Mouse (Mus musculus) embryonic facial prominence, embryonic 10.5 days (tissue): ENCODE data around the gene Hist1h1d. TPM values are rescaled to one million over a fixed set of nuclear protein-coding genes. Genes with fewer than 3 reads are reported as not detected.
"Not testable (repeated sequence)": the region's sequence is repeated elsewhere in the genome, so short reads cannot be mapped to it uniquely, and the experiment has no call there.

Experiments
- DNase-seq: peaks from one replicate; pipeline ENCODE4 v3.0.0-alpha.2; 2017; ENCODE audit warnings: low spot score
- H3K27ac ChIP-seq: fragments of 300-500 bp; sonication (generic); replicated peaks from 2 replicates; pipeline ENCODE4 v1.5.1; 2016; ENCODE audit warnings: mild to moderate bottlenecking
- H3K27me3 ChIP-seq: fragments of 300-500 bp; sonication (generic); replicated peaks from 2 replicates; pipeline ENCODE4 v1.6.1; 2016; ENCODE audit warnings: low read depth, mild to moderate bottlenecking; ENCODE audit not compliant: poor library complexity, severe bottlenecking
- H3K36me3 ChIP-seq: fragments of 300-500 bp; sonication (generic); replicated peaks from 2 replicates; pipeline ENCODE4 v1.6.1; 2016; ENCODE audit warnings: mild to moderate bottlenecking, moderate library complexity
- H3K4me1 ChIP-seq: fragments of 300-500 bp; sonication (generic); 2 replicates; pipeline ENCODE4 v1.6.1; 2016
- H3K4me3 ChIP-seq: fragments of 300-500 bp; sonication (generic); 2 replicates; pipeline ENCODE4 v1.5.1; 2016; ENCODE audit warnings: mild to moderate bottlenecking, moderate library complexity
- H3K9me3 ChIP-seq: fragments of 300-500 bp; sonication (generic); 2 replicates; pipeline ENCODE4 v1.6.1; 2016; ENCODE audit warnings: mild to moderate bottlenecking
- WGBS: fragments of 180-500 bp; shearing (Covaris S2); methylation state at CpG from one replicate; pipeline ENCODE4 v1.1.7; 2016; 5-methylcytosine and 5-hydroxymethylcytosine counted together
- polyA plus RNA-seq: library from polyadenylated mRNA; unstranded; fragments of >200 nt; fragmentation: Nextera tagmentation; extraction: Ambion mirVana; gene quantifications from 2 replicates; pipeline ENCODE4 v1.2.1, GENCODE M21; 2016

The Hist1h1d gene
- polyA plus RNA-seq, 1 experiment from 2014 or later, result 0.60 TPM

DNA sequence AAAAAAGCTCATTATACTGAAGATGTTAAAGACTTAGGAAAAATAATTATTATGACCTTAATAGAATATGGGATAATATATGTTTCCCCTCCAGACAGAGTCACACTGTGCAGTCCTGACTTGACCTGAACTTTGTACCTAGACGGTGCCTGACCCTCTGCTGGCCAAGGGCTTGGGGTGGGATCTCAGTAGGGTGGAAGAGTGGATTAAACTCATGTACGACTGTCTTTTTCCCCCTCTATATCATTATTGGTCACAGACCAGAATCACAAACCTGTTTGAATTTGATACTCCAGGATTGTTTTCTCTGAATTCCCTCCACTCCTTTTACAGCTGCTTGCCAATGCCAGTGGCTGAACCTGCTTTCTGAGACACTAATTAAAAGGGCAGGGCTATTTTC is 7.6 kb downstream of the Hist1h1d start:
- H3K27ac ChIP-seq, result peak overlapping the region; percentile 71
- 21% methylated on average over 2 of the region's 2 CpGs for WGBS
- H3K36me3 ChIP-seq, DNase-seq, H3K27me3 ChIP-seq, H3K4me1 ChIP-seq, H3K9me3 ChIP-seq: not testable (repeated sequence)
- H3K4me3 ChIP-seq, result peak overlapping the region; percentile 33; the same call in 1 of the 2 replicates

DNA sequence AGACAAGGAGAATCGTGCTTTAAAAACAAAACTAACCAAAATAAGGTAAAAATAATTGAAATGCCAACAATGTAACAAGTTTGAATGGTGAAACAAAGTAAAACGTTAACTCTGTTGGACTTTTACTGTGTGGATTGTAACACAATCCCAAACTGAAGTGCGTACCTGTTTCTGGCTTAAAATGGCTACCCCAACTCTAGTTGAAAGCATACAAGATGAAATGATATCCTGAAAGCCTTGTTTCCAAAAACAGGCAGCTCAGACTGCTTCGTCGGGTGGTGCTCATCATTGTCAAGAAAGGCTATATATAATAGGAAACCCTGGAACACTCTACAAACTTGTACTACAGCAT is 8.4 kb downstream of the Hist1h1d start:
- H3K9me3 ChIP-seq, H3K36me3 ChIP-seq, DNase-seq, H3K4me1 ChIP-seq, H3K27me3 ChIP-seq: not testable (repeated sequence)
- peak overlapping the region; percentile 98 for H3K27ac ChIP-seq
- 0% methylated on average over 2 of the region's 5 CpGs for WGBS
- peak overlapping the region; percentile 55 for H3K4me3 ChIP-seq

DNA sequence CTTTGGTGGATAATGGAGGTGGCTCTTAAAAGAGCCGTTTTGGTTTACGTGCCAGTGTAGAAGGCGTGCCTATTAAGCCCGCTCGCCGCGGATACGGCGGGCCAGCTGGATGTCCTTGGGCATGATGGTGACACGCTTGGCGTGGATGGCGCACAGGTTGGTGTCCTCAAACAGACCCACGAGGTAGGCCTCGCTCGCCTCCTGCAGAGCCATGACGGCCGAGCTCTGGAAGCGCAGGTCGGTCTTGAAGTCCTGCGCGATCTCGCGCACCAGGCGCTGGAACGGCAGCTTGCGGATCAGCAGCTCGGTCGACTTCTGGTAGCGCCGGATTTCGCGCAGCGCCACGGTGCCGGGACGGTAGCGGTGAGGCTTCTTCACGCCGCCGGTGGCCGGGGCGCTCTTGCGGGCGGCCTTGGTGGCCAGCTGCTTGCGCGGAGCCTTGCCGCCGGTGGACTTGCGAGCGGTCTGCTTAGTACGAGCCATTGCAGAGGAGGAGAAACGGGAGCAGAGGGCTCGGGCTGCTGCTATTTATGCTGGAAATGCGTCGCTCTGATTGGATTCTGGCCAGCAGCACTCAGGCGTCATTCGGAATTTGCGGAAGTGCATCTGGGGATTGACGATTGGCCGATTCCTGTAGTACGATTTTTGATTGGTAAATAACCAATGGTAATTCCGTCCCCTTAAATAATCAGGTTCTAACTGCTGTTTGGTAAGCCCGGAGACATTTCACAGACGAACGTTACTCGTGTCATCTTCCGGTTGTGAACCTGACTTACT is 9.0 kb downstream of the Hist1h1d start, which contains the start of gene Hist1h3e:
TSS of gene Hist1h3e (minus strand) at position 487 of the 777 bp plus-strand sequence.
- Histone ChIP-seq H3K27ac (peak within 1 kb of the TSS; percentile 98), H3K4me3 (peak within 1 kb of the TSS; percentile 55)
- H3K9me3 ChIP-seq, H3K4me1 ChIP-seq, H3K27me3 ChIP-seq, H3K36me3 ChIP-seq: not testable (repeated sequence)
- DNase-seq, result peak; percentile 94
- under 1% methylated on average over 67 of the region's 67 CpGs for WGBS

DNA sequence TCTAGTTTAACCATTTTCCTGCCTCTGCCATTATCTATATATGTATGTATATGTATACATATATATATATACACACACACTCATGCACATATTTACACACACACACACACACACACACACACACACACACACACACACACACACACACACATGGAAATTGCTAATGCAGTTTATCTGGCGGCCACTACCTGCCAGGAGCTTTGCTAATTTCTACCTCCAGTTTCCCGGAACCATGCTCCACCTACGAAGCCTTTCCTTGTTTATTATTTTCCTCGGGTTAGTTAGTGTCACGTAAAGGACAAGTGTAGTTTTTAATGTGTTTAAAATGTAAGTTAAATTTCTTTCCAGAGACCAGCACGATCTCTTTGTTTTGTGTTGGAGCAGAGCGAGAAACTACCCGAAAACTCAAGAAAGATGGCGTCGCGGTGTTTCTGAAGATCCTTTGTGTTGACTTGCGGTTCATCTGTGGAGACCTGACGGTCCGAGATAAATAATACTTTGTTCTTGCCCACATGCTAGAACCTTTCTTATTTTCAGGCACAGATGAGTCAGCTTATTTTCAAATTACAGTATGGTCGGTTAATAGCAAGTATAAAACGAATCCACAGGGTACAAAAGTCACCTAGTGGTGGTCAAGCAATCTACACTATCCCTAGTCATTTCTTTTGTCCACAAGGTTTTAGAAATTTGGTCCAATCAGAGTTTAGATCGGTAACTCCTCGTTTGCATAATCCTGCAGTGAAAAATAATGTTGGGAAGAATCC is 9.8 kb downstream of the Hist1h1d start:
- WGBS, result 4% methylated on average over 18 of the region's 18 CpGs
- no peaks in the 10 kb centered on the region for H3K36me3 ChIP-seq
- DNase-seq, result peak; percentile 42
- H3K9me3 ChIP-seq, result no peaks in the 10 kb centered on the region
- H3K27me3 ChIP-seq, result no peaks in the 10 kb centered on the region
- H3K4me3 ChIP-seq, result peak overlapping the region; percentile 55
- H3K27ac ChIP-seq, result peak overlapping the region; percentile 98
- 0 out of 2 replicates have a peak, but pooled peaks cover 3% of the 10 kb centered on the region for H3K4me1 ChIP-seq

DNA sequence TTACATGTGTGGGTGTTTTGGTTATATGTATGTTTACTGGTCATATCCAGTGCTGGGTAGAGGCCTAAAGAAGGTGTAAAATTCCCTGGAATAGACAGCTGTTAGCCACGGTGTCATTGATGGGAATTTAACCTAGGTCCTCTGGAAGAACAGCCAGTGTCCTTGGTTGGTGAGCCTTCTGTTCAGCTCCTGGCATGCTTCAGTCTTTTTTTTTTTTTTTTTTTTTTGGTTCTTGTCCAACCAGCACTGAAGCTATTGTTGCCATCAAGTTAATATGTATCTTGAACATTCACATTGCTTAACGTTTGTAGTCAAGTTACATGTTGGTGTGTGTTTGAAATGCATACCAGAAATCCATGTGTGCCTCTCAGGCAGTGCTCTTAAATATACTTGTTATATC is 11.4 kb downstream of the Hist1h1d start:
- 0 out of 2 replicates have a peak, but pooled peaks cover 3% of the 10 kb centered on the region for H3K4me1 ChIP-seq
- no peaks in the 10 kb centered on the region for H3K9me3 ChIP-seq
- no peaks in the 10 kb centered on the region for H3K36me3 ChIP-seq
- DNase-seq, result no peak
- no peak overlapping the region for H3K4me3 ChIP-seq
- peak overlapping the region; percentile 98 for H3K27ac ChIP-seq
- WGBS, result 88% methylated on average over 2 of the region's 2 CpGs
- H3K27me3 ChIP-seq, result no peaks in the 10 kb centered on the region

DNA sequence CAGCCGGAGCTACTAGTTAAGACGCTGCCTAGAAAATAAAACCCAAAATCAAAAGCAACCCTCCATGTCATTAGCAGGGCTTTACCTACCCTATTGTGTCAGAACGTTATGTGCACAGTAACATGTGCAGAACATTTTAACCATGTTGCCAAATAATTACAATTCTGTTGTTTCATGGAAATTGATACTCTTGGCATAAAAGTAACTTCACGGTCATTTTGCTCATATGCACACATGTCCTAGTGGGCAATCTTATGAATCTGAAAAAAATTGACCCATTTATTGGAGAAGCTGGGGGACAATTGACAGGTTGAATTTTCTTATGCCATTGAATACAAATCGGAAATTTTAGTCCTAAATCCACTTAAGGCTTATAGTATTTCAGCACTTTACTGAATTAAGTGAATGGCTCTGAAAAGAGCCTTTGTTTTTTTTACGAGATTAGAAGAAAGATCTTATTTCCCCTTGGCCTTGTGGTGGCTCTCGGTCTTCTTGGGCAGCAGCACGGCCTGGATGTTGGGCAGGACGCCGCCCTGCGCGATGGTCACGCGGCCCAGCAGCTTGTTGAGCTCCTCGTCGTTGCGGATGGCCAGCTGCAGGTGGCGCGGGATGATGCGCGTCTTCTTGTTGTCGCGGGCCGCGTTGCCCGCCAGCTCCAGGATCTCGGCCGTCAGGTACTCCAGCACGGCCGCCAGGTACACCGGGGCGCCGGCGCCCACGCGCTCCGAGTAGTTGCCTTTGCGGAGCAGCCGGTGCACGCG is 17.4 kb downstream of the Hist1h1d start:
- peak; percentile 26 for DNase-seq
- 1% methylated on average over 29 of the region's 41 CpGs for WGBS
- not testable (repeated sequence) for H3K36me3 ChIP-seq, H3K9me3 ChIP-seq, H3K27me3 ChIP-seq
- H3K4me1 ChIP-seq, result peaks cover 13% of the 10 kb centered on the region
- H3K27ac ChIP-seq, result peak overlapping the region; percentile 98
- peak overlapping the region; percentile 61 for H3K4me3 ChIP-seq

DNA sequence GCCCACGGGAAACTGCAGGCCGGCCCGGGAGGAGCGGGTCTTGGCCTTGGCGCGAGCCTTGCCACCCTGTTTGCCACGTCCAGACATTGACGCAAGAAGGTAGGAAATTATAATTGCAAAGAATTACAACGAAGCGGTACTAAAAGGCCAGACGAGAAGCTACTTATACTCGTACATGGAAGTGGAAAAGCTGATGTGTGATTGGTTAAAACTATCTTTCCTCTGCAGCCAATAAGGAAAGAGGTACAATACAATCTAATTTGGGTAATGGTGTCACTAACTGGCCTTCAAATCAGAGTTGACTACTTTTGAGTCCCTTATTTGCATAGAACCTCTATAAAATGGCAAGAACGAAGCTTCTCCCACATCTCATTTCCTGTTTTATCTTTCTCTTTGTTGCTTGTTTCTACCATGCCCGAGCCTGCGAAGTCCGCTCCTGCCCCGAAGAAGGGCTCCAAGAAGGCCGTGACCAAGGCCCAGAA is 18.0 kb downstream of the Hist1h1d start, which contains the start of the genes Hist1h2ae and Hist1h2bg:
TSS of gene Hist1h2ae (minus strand) at position 199 of the 482 bp plus-strand sequence.
TSS of gene Hist1h2bg (plus strand) at position 375 of the 482 bp plus-strand sequence.
- Histone ChIP-seq H3K4me1 (peaks cover 13% of the 10 kb centered on the region), H3K9me3 (no peaks in the 10 kb centered on the region), H3K4me3 (peak within 1 kb of the TSS; percentile 61), H3K27me3 (no peaks in the 10 kb centered on the region), H3K36me3 (no peaks in the 10 kb centered on the region), H3K27ac (peak within 1 kb of the TSS; percentile 98)
- WGBS, result under 1% methylated on average over 18 of the region's 18 CpGs
- peak; percentile 79 for DNase-seq

DNA sequence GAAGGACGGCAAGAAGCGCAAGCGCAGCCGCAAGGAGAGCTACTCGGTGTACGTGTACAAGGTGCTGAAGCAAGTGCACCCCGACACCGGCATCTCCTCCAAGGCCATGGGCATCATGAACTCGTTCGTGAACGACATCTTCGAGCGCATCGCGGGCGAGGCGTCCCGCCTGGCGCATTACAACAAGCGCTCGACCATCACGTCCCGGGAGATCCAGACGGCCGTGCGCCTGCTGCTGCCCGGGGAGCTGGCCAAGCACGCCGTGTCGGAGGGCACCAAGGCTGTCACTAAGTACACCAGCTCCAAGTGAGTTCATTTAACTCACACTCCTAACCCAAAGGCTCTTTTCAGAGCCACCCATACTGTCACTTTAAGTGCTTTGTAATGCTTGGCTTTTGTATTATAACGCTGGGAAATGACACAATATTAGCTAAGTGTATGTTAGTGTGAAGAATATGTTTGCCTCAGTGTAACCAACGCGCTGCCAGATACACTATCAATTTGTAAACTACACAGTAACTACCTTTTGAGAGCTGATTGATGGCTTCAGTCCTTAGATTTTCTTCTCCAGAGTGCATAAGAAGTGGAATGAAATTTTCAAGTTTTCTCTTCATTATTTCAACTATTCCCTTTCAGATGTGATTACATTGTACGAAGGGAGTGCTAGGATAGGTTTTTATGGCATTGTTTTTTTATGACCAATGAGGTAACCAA is 18.6 kb downstream of the Hist1h1d start:
- peaks cover 18% of the 10 kb centered on the region for H3K4me1 ChIP-seq
- peak overlapping the region; percentile 92 for H3K27ac ChIP-seq
- not testable (repeated sequence) for H3K36me3 ChIP-seq, H3K27me3 ChIP-seq, H3K9me3 ChIP-seq
- DNase-seq, result peak; percentile 26
- H3K4me3 ChIP-seq, result peak overlapping the region; percentile 61
- WGBS, result under 1% methylated on average over 20 of the region's 34 CpGs

DNA sequence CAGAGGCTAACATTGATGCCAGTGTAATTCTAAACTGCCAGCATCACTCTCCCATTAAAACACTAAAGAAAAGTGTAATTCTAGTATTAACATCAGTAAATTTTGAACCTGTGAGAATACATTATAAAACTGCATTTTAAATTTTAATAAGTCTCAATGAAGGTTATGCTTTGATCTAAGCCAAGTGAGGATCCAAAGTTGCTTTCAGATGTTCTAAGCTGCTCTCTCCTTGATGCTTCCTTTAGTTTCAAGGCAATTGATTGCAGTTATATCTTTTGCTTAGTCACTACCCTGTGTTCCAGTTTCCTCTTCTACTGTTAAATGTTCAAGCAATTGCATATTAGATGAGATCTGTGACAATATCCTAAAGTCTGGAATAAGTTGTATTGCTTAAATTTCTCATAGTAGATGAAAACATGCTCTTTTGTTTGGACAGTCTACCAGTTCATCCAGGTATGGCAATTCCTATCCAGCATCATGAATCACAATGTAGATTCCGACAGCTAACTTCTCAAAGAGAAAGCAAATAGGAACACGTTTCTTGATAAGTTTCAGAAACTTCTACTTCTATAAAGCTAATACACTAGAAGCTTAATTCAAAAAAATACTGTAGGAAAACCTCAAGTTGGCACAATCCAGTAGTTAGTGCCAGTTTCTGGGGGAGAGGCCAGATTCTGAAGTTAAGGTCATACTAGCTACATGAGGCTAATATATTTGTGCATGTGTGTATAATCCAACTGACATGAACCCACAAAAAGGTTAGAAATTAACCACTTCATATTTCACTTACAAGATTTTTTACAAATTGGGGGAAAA is 19.4 kb downstream of the Hist1h1d start:
- peak overlapping the region; percentile 61 for H3K4me3 ChIP-seq
- DNase-seq, result no peak
- 47% methylated on average over 2 of the region's 2 CpGs for WGBS
- H3K36me3 ChIP-seq, result no peaks in the 10 kb centered on the region
- no peaks in the 10 kb centered on the region for H3K27me3 ChIP-seq
- H3K27ac ChIP-seq, result peak overlapping the region; percentile 92
- peaks cover 26% of the 10 kb centered on the region for H3K4me1 ChIP-seq
- H3K9me3 ChIP-seq, result no peaks in the 10 kb centered on the region

DNA sequence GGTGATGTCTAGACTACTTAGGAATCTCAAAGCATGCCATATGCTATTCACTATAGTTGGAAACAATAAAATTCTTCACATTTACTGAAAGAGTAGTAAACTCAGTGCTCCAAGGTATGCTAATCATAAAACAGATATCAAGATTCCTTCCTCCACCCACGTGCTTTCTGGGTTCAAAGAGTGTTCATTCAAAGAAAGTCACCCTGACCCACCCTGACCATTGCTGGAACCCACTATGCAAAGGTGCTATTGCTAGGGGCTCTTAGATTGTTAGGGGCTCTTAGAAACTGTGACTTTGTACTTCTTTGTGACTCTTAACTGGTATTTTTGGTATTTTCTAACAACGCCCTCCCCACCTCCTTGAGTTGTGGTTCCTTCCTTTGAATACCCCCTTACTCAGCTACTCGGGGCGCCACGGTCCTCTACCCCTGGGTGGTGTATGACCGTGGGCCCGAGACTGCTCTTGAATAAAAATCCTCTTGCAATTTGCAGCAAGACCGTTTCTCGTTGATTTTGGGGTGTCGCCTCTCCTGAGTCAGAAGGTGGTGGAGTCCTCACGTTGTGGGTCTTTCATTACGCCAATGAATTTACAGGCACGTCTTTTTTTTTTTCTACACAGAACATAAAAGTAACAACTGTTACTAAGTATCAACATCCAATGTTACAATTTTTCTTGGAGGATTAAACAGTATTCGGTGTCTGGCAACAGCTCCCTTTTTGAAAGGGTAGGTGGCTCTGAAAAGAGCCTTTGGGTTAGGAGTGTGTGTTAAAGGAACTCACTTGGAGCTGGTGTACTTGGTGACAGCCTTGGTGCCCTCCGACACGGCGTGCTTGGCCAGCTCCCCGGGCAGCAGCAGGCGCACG is 20.2 kb downstream of the Hist1h1d start:
- H3K27me3 ChIP-seq, H3K36me3 ChIP-seq, H3K9me3 ChIP-seq: not testable (repeated sequence)
- peak overlapping the region; percentile 92 for H3K27ac ChIP-seq
- DNase-seq, result peak; percentile 41
- peaks cover 26% of the 10 kb centered on the region for H3K4me1 ChIP-seq
- H3K4me3 ChIP-seq, result peak overlapping the region; percentile 61
- 12% methylated on average over 20 of the region's 20 CpGs for WGBS
